Mouse (Mus musculus): ENCODE results near the gene Sec14l1.

Sec14l1 gene

GRCm38 (mm10) chr11:117087036-117087799, 27.8 kb upstream of the Sec14l1 start:
- no peak for DNase-seq (ENCODE audit: low spot score in 2 of 2)

- no peak for DNase-seq (ENCODE audit: low spot score in 2 of 2)
Observed at GRCm38 (mm10) chr11:117088271-117088991, 26.5 kb upstream of the Sec14l1 start.

GRCm38 (mm10) chr11:117089673-117090419, 25.1 kb upstream of the Sec14l1 start:
- no peak for DNase-seq (ENCODE audit: low spot score in 2 of 2)

- no peak for DNase-seq (ENCODE audit: low spot score in 2 of 2)
Observed at GRCm38 (mm10) chr11:117091406-117091805, 23.6 kb upstream of the Sec14l1 start.

GRCm38 (mm10) chr11:117091845-117092244, 23.1 kb upstream of the Sec14l1 start:
- DNase-seq (ENCODE audit: low spot score in 2 of 2): no peak

- DNase-seq (ENCODE audit: low spot score in 2 of 2): peak; percentile 75 to 80
Observed at GRCm38 (mm10) chr11:117092711-117093110, 22.3 kb upstream of the Sec14l1 start.

- no peak for DNase-seq (ENCODE audit: low spot score in 2 of 2)
Observed at GRCm38 (mm10) chr11:117093900-117094552, 20.9 kb upstream of the Sec14l1 start.

GRCm38 (mm10) chr11:117094646-117095045, 20.3 kb upstream of the Sec14l1 start:
- no peak for DNase-seq (ENCODE audit: low spot score in 2 of 2)

- no peak for DNase-seq (ENCODE audit: low spot score in 2 of 2)
Observed at GRCm38 (mm10) chr11:117097021-117097420, 17.9 kb upstream of the Sec14l1 start.

GRCm38 (mm10) chr11:117098155-117098554, 16.8 kb upstream of the Sec14l1 start:
- DNase-seq (ENCODE audit: low spot score in 2 of 2): no peak

GRCm38 (mm10) chr11:117098784-117099183, 16.2 kb upstream of the Sec14l1 start:
- DNase-seq (ENCODE audit: low spot score in 2 of 2): no peak

- no peak for DNase-seq (ENCODE audit: low spot score in 2 of 2)
Observed at GRCm38 (mm10) chr11:117099372-117099771, 15.6 kb upstream of the Sec14l1 start.

- no peak for DNase-seq (ENCODE audit: low spot score in 2 of 2)
Observed at GRCm38 (mm10) chr11:117101351-117101921, 13.5 kb upstream of the Sec14l1 start.

- DNase-seq (ENCODE audit: low spot score in 2 of 2): no peak
Observed at GRCm38 (mm10) chr11:117101925-117102717, 12.8 kb upstream of the Sec14l1 start.

GRCm38 (mm10) chr11:117103523-117103922, 11.4 kb upstream of the Sec14l1 start:
- no peak for DNase-seq (ENCODE audit: low spot score in 2 of 2)

- no peak for DNase-seq (ENCODE audit: low spot score in 2 of 2)
Observed at GRCm38 (mm10) chr11:117104044-117104757, 10.8 kb upstream of the Sec14l1 start.

GRCm38 (mm10) chr11:117105315-117105714, 9.7 kb upstream of the Sec14l1 start:
- DNase-seq (ENCODE audit: low spot score in 2 of 2): no peak

- no peak for DNase-seq (ENCODE audit: low spot score in 2 of 2)
Observed at GRCm38 (mm10) chr11:117105850-117106249, 9.1 kb upstream of the Sec14l1 start.

GRCm38 (mm10) chr11:117106633-117107334, 8.2 kb upstream of the Sec14l1 start:
- no peak for DNase-seq (ENCODE audit: low spot score in 2 of 2)
